Mouse (Mus musculus) leukemia stem cell, adult 10-12 weeks (primary cell): Measurements from ENCODE around the gene Ifna5. TPM values are rescaled to one million over a fixed set of nuclear protein-coding genes. Genes with fewer than 3 reads are reported as not detected.

Experiments used
- polyA plus RNA-seq: library from polyadenylated mRNA; stranded (reverse); fragments of >175 nt; gene quantifications from 2 replicates; pipeline ENCODE4 v1.2.3, GENCODE M21; 2012; ENCODE audit warnings: low replicate concordance

The Ifna5 gene
- not detected in 2 replicates for polyA plus RNA-seq

DNA sequence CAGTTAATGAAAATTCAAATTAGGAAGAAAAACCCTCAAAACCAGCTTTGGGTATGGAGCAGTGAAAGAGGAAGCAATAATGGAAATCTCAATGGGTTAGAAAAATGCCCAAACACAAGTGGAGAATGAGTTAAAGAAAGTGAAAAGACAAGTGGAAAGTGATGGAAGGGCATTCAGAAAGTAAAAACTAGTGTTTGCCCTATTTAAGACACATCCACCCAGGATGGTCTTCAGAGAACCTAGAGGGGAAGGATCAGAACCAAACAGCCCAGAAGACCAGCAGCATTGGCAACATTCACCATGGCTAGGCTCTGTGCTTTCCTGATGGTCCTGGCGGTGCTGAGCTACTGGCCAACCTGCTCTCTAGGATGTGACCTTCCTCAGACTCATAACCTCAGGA is at the start of gene Ifna5:
Gene Ifna5 (plus strand): TSS at position 301 of the 400 bp plus-strand sequence.

DNA sequence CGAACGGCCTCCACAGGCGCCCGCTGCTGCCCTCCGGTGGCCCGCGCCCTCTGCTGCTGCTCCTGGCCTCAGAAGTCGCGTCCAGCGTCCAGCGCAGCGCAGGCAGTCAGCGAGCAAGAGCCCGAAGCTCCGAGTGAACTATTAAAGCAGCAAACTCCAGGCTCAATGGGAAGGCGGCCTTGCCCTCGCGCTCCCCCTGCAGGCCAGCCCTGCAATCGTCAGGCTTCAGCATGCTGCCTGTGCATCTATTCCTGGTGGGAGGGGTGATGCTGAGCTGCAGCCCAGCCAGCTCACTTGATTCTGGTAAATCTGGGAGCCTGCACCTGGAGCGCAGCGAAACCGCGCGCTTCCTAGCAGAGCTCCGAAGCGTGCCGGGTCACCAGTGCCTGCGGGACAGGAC is 46.9 kb upstream of the Ifna5 start, which contains the start of gene Gm13277:
Gene Gm13277 (plus strand): TSS at position 231 of the 400 bp plus-strand sequence.

DNA sequence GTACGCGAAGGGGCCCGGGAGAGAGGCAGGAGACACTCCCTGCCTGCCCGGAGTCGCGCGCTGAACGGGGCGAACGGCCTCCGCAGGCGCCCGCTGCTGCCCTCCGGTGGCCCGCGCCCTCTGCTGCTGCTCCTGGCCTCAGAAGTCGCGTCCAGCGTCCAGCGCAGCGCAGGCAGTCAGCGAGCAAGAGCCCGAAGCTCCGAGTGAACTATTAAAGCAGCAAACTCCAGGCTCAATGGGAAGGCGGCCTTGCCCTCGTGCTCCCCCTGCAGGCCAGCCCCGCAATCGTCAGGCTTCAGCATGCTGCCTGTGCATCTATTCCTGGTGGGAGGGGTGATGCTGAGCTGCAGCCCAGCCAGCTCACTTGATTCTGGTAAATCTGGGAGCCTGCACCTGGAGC is 44.1 kb upstream of the Ifna5 start, which contains the start of gene Gm13278:
Gene Gm13278 (plus strand): TSS at position 301 of the 400 bp plus-strand sequence.

DNA sequence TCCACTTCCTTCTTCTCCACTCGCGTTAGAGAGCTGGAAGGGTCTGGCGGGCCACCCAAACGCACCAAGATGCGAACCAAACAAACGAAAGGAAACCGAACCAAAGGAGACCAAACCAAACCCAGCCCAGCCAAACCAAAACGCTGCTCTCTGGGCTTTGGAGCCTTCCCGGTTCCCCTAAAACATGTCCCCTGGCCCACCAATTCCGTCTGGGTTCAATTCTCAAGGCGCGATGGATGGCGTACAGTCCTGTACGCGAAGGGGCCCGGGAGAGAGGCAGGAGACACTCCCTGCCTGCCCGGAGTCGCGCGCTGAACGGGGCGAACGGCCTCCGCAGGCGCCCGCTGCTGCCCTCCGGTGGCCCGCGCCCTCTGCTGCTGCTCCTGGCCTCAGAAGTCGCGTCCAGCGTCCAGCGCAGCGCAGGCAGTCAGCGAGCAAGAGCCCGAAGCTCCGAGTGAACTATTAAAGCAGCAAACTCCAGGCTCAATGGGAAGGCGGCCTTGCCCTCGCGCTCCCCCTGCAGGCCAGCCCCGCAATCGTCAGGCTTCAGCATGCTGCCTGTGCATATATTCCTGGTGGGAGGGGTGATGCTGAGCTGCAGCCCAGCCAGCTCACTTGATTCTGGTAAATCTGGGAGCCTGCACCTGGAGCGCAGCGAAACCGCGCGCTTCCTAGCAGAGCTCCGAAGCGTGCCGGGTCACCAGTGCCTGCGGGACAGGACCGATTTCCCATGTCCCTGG is 41.2 kb upstream of the Ifna5 start, which contains the start of gene Gm13275:
Gene Gm13275 (plus strand): TSS at position 552 of the 740 bp plus-strand sequence.

DNA sequence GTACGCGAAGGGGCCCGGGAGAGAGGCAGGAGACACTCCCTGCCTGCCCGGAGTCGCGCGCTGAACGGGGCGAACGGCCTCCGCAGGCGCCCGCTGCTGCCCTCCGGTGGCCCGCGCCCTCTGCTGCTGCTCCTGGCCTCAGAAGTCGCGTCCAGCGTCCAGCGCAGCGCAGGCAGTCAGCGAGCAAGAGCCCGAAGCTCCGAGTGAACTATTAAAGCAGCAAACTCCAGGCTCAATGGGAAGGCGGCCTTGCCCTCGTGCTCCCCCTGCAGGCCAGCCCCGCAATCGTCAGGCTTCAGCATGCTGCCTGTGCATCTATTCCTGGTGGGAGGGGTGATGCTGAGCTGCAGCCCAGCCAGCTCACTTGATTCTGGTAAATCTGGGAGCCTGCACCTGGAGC is 38.2 kb upstream of the Ifna5 start, which contains the start of gene Gm13279:
Gene Gm13279 (plus strand): TSS at position 301 of the 400 bp plus-strand sequence.

DNA sequence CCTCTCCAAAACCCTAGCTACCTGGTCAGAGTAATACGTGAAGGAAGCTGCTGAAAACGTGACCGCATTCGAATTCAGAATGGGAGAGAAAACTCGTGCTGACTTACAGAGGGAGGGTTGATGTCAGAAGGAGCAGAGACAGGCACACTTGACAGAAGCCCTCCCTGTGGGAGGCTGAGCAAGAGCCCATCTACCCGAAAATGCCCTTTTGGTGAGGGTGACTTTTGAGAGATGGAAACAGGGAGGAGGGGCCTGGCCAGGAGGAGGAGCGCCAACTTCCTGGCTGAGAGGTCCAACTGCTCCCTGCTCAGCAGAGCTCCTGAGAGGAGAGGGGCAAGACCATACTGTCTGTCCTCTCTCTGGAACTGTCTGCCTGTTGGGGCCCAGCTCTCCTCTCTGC is 36.0 kb upstream of the Ifna5 start, which contains the start of gene Gm13285:
Gene Gm13285 (plus strand): TSS at position 301 of the 400 bp plus-strand sequence.

DNA sequence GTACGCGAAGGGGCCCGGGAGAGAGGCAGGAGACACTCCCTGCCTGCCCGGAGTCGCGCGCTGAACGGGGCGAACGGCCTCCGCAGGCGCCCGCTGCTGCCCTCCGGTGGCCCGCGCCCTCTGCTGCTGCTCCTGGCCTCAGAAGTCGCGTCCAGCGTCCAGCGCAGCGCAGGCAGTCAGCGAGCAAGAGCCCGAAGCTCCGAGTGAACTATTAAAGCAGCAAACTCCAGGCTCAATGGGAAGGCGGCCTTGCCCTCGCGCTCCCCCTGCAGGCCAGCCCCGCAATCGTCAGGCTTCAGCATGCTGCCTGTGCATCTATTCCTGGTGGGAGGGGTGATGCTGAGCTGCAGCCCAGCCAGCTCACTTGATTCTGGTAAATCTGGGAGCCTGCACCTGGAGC is 32.4 kb upstream of the Ifna5 start, which contains the start of gene Gm13287:
Gene Gm13287 (plus strand): TSS at position 301 of the 400 bp plus-strand sequence.

DNA sequence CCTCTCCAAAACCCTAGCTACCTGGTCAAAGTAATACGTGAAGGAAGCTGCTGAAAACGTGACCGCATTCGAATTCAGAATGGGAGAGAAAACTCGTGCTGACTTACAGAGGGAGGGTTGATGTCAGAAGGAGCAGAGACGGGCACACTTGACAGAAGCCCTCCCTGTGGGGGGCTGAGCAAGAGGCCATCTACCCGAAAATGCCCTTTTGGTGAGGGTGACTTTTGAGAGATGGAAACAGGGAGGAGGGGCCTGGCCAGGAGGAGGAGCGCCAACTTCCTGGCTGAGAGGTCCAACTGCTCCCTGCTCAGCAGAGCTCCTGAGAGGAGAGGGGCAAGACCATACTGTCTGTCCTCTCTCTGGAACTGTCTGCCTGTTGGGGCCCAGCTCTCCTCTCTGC is 30.1 kb upstream of the Ifna5 start, which contains the start of gene Gm13288:
Gene Gm13288 (plus strand): TSS at position 301 of the 400 bp plus-strand sequence.

DNA sequence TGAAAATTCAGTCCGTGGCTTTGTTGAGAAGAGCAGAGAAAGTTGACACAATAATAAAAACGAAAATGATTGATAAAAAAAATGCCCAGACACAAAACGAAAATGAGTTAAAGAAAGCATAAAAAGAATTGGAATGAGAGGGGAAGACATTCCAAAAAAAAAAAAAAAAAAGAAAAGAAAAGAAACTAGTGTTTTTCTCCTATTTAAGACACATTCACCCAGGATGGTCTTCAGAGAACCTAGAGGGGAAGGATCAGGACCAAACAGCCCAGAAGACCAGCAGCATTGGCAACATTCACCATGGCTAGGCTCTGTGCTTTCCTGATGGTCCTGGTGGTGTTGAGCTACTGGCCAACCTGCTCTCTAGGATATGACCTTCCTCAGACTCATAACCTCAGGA is 19.4 kb upstream of the Ifna5 start, which contains the start of gene Ifna7:
Gene Ifna7 (plus strand): TSS at position 301 of the 400 bp plus-strand sequence.

DNA sequence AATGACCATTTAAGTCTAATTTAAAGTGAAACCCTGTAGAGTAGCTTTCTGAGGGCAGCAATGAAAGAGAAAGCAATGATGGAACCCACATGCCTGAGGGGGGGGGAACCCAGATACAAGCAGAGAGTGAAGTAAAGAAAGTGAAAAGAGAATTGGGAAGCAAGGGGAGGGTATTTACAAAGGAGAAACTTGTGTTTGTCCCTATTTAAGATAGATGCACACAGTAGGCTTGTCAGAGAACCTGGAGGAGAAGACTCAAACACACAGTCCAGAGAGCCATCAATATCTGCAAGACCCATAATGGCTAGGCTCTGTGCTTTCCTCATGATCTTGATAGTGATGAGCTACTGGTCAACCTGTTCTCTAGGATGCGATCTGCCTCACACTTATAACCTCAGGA is 15.7 kb upstream of the Ifna5 start, which contains the start of gene Ifna11:
Gene Ifna11 (plus strand): TSS at position 301 of the 400 bp plus-strand sequence.

DNA sequence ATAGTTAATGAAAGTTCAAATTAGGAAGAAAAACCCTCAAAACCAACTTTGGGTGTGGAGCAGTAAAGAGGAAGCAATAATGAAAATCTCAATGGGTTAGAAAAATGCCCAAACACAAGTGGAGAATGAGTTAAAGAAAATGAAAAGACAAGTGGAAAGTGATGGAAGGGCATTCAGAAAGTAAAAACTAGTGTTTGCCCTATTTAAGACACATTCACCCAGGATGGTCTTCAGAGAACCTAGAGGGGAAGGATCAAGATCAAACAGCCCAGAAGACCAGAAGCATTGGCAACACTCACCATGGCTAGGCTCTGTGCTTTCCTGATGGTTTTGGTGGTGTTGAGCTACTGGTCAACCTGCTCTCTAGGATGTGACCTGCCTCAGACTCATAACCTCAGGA is 8.2 kb upstream of the Ifna5 start, which contains the start of gene Ifna6:
Gene Ifna6 (plus strand): TSS at position 301 of the 400 bp plus-strand sequence.

DNA sequence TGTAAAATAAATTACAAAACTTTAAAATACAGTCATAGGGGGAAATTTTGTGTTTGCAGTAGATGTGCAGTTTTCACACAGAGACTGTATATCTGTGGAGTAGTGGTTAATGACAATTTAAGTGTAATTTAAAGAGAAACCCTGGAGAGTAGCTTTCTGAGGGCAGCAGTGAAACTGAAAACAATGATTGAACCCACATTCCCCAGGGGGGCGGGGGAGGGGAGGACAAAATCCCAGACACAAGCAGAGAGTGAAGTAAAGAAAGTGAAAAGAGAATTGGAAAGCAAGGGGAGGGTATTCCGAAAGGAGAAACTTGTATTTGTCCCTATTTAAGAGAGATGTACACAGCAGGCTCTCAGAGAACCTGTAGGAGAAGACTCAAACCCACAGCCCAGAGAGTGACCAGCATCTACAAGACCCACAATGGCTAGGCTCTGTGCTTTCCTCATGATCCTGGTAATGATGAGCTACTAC is 6.2 kb downstream of the Ifna5 start, which contains the start of gene Ifna4:
Gene Ifna4 (plus strand): TSS at position 424 of the 474 bp plus-strand sequence.

DNA sequence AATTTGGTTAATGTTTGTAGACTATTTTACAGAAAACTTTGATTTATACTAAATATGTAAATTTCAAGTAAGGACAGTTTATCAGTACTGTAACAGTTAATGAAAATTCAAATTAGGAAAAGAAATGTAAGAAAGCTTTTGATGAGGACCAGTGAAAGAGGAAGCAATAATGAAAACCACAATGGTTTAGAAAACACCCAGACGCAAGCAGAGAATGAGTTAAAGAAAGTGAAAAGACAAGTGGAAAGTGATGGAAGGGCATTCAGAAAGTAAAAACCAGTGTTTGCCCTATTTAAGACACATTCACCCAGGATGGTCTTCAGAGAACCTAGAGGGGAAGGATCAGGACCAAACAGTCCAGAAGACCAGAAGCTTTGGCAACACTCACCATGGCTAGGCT is 14.4 kb downstream of the Ifna5 start, which contains the start of gene Ifna1:
Gene Ifna1 (plus strand): TSS at position 390 of the 400 bp plus-strand sequence.

DNA sequence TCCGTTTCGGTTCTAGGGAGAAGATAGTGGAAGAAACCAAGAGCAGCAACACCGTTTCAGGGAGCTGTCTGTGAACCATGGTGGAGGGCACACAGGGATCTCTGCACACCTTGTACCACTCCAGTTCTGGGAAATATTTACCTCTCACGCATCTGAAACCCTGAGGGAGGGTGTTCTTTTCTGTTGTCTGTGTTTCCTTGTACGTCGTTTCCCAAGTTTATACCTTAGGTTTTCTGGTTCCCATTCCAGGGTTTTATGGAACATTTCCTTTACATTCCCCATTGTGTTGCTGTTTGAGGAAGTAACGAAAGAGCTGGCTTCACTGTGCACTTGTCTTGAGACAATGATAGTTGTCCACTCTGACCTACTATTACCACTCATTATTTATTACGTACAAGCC is 44.8 kb downstream of the Ifna5 start, which contains the start of gene Ifne:
Gene Ifne (minus strand): TSS at position 101 of the 400 bp plus-strand sequence.

Other genes with a start within 250 kb of the Ifna5 start
- gene Ifna9, start 243.1 kb upstream of the Ifna5 start, polyA plus RNA-seq: not detected in 2 replicates
- gene Ifna12, start 232.1 kb upstream of the Ifna5 start, polyA plus RNA-seq: not detected in 2 replicates
- gene C87499, start 201.1 kb upstream of the Ifna5 start, polyA plus RNA-seq: not detected in 2 replicates
- not detected in 2 replicates for gene Ifna13, start 191.1 kb upstream of the Ifna5 start, polyA plus RNA-seq
- gene Ifna16, start 158.6 kb upstream of the Ifna5 start, polyA plus RNA-seq: not detected in 2 replicates
- not detected in 2 replicates for gene Ifna2, start 151.6 kb upstream of the Ifna5 start, polyA plus RNA-seq
- gene Ifnab, start 144.2 kb upstream of the Ifna5 start, polyA plus RNA-seq: not detected in 2 replicates
- gene Gm26566, start 113.7 kb upstream of the Ifna5 start, polyA plus RNA-seq: not detected in 2 replicates
- 5.7 and 6.4 TPM in 2 replicates for gene Klhl9, start 113.1 kb upstream of the Ifna5 start, polyA plus RNA-seq
- gene Gm13271, start 80.7 kb upstream of the Ifna5 start, polyA plus RNA-seq: not detected in 2 replicates
- not detected in 2 replicates for gene Gm13283, start 75.4 kb upstream of the Ifna5 start, polyA plus RNA-seq
- gene Gm13290, start 61.7 kb upstream of the Ifna5 start, polyA plus RNA-seq: not detected in 2 replicates
- gene Gm13289, start 58.6 kb upstream of the Ifna5 start, polyA plus RNA-seq: not detected in 2 replicates
- gene Gm13272, start 55.7 kb upstream of the Ifna5 start, polyA plus RNA-seq: not detected in 2 replicates
- gene Ifnz, start 53.4 kb upstream of the Ifna5 start, polyA plus RNA-seq: not detected in 2 replicates
- gene Gm13276, start 49.8 kb upstream of the Ifna5 start, polyA plus RNA-seq: not detected in 2 replicates
- not detected in 2 replicates for gene Gm13277, start 46.9 kb upstream of the Ifna5 start, polyA plus RNA-seq
- gene Gm13278, start 44.0 kb upstream of the Ifna5 start, polyA plus RNA-seq: not detected in 2 replicates
- not detected in 2 replicates for gene Gm13275, start 41.0 kb upstream of the Ifna5 start, polyA plus RNA-seq
- not detected in 2 replicates for gene Gm13279, start 38.1 kb upstream of the Ifna5 start, polyA plus RNA-seq
- gene Gm13285, start 35.9 kb upstream of the Ifna5 start, polyA plus RNA-seq: not detected in 2 replicates
- not detected in 2 replicates for gene Gm13287, start 32.3 kb upstream of the Ifna5 start, polyA plus RNA-seq
- gene Gm13288, start 30.0 kb upstream of the Ifna5 start, polyA plus RNA-seq: not detected in 2 replicates
- gene Ifna7, start 19.3 kb upstream of the Ifna5 start, polyA plus RNA-seq: not detected in 2 replicates
- gene Ifna11, start 15.6 kb upstream of the Ifna5 start, polyA plus RNA-seq: not detected in 2 replicates
- gene Ifna6, start 8.1 kb upstream of the Ifna5 start, polyA plus RNA-seq: not detected in 2 replicates
- not detected in 2 replicates for gene Ifna4, start 6.3 kb downstream of the Ifna5 start, polyA plus RNA-seq
- not detected in 2 replicates for gene Ifna1, start 14.6 kb downstream of the Ifna5 start, polyA plus RNA-seq
- gene Ifne, start 44.7 kb downstream of the Ifna5 start, polyA plus RNA-seq: not detected in 2 replicates